Mouse (Mus musculus) heart, adult 18-20 months (tissue): ENCODE results near the gene Dnmt3c. TPM values are rescaled to one million over a fixed set of nuclear protein-coding genes. Genes with fewer than 3 reads are reported as not detected.
A peak's percentile ranks its signal among the peaks of the same experiment; 100 is the strongest.
"Not testable (repeated sequence)": the region's sequence is repeated elsewhere in the genome, so short reads cannot be mapped to it uniquely, and the experiment has no call there.

Experiments
- DNase-seq, 2 experiments: peaks; one replicate each; pipeline ENCODE4 v3.0.0; 2021 to 2022; ENCODE audit warnings: mixed read lengths in 1 of 2
- long read RNA-seq, 2 experiments: library from polyadenylated mRNA; stranded (forward); transcript quantifications; one replicate each; pipeline ENCODE4 v2.0.0; 2021
- total RNA-seq, 2 experiments: library from RNA; stranded (reverse); gene quantifications; 2 replicates each; pipeline ENCODE4 v1.2.3; 2021

Gene Dnmt3c
- not detected for total RNA-seq
- long read RNA-seq, experiment 1 = 0 reads
- long read RNA-seq, experiment 2 = 0 reads

- DNase-seq = no peak
Observed at GRCm38 (mm10) chr2:153696352-153696751, at the start of gene Dnmt3c. Dnmt3c (plus strand) TSS chr2:153696652.

GRCm38 (mm10) chr2:153648773-153649297, 47.6 kb upstream of the Dnmt3c start:
- DNase-seq = no peak

GRCm38 (mm10) chr2:153649298-153650013, 47.0 kb upstream of the Dnmt3c start, which contains the start of gene Dnmt3b:
Dnmt3b (plus strand) TSS chr2:153649450.
- DNase-seq = peak; percentile 63 to 73

GRCm38 (mm10) chr2:153650014-153650687, 46.3 kb upstream of the Dnmt3c start:
- peak in 1 of 2 experiments; percentile 6 for DNase-seq

GRCm38 (mm10) chr2:153651681-153652080, 44.8 kb upstream of the Dnmt3c start:
- DNase-seq = no peak

- not testable (repeated sequence) for DNase-seq
Observed at GRCm38 (mm10) chr2:153657659-153658058, 38.8 kb upstream of the Dnmt3c start.

GRCm38 (mm10) chr2:153660616-153661015, 35.8 kb upstream of the Dnmt3c start:
- no peak for DNase-seq

GRCm38 (mm10) chr2:153665401-153665800, 31.1 kb upstream of the Dnmt3c start:
- no peak for DNase-seq

GRCm38 (mm10) chr2:153668754-153669376, 27.6 kb upstream of the Dnmt3c start:
- peak; percentile 10 to 61 for DNase-seq

- no peak for DNase-seq
Observed at GRCm38 (mm10) chr2:153670111-153670510, 26.3 kb upstream of the Dnmt3c start.

GRCm38 (mm10) chr2:153672619-153673018, 23.8 kb upstream of the Dnmt3c start:
- DNase-seq = no peak

GRCm38 (mm10) chr2:153675364-153675763, 21.1 kb upstream of the Dnmt3c start:
- DNase-seq = not testable (repeated sequence)

- DNase-seq = no peak
Observed at GRCm38 (mm10) chr2:153676944-153677343, 19.5 kb upstream of the Dnmt3c start.

GRCm38 (mm10) chr2:153677550-153677949, 18.9 kb upstream of the Dnmt3c start:
- no peak for DNase-seq

- no peak for DNase-seq
Observed at GRCm38 (mm10) chr2:153679959-153680358, 16.5 kb upstream of the Dnmt3c start.

- DNase-seq = not testable (repeated sequence)
Observed at GRCm38 (mm10) chr2:153693413-153693812, 3.0 kb upstream of the Dnmt3c start.

GRCm38 (mm10) chr2:153694462-153695085, 1.9 kb upstream of the Dnmt3c start:
- peak; percentile 24 to 53 for DNase-seq

GRCm38 (mm10) chr2:153703389-153703788, 6.9 kb downstream of the Dnmt3c start:
- no peak for DNase-seq

GRCm38 (mm10) chr2:153710701-153711330, 14.4 kb downstream of the Dnmt3c start:
- DNase-seq = peak; percentile 11 to 49

GRCm38 (mm10) chr2:153712646-153713091, 16.2 kb downstream of the Dnmt3c start:
- no peak for DNase-seq

GRCm38 (mm10) chr2:153713227-153713626, 16.8 kb downstream of the Dnmt3c start:
- DNase-seq = peak; percentile 25 to 45

GRCm38 (mm10) chr2:153717861-153718260, 21.4 kb downstream of the Dnmt3c start:
- not testable (repeated sequence) for DNase-seq
